Mouse (Mus musculus): ENCODE measurements at regions not wholly inside any gene's neighbourhood (a gene's known extent, or its start where the extent isn't known, plus 50 kb on each side); places are given as distances from the start of the nearest gene placed in this dataset.

GRCm38 (mm10) chr12:110389439-110389838 lies 57.5 kb upstream of the Ppp2r5c start:
- DNase-seq = no peak

DNA sequence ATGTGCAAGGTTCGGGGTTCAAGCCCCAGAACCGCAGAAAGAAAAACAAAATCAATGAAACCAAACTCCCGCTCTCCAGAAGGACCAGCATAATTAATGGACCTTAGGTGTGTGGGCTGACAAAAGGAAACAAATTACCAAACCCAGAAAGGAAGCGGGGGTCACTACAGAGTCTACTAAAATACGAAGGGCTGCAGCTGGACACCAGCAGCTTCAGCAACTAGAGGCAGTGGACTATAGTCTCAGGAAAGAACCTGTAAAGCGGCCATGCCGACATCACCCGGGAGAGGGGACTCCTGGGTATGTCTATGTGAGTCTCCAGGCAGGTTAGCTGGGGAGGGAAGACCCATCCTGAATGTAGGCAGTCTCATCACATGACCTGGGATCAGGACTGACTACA lies 55.5 kb upstream of the Ppp2r5c start:
- no peak for DNase-seq

- no peak for DNase-seq
Measured at GRCm38 (mm10) chr12:110393555-110393954, 53.4 kb upstream of the Ppp2r5c start.

All from cerebellum, adult 9-11 months (tissue).